Mouse (Mus musculus): ENCODE results near the gene Eomes. TPM values are rescaled to one million over a fixed set of nuclear protein-coding genes. Genes with fewer than 3 reads are reported as not detected.

Gene Eomes
- polyA plus RNA-seq (2015; fragmentation: Nextera tagmentation; extraction: Ambion mirVana) = 0.28 and 0.71 TPM in 2 replicates

DNA sequence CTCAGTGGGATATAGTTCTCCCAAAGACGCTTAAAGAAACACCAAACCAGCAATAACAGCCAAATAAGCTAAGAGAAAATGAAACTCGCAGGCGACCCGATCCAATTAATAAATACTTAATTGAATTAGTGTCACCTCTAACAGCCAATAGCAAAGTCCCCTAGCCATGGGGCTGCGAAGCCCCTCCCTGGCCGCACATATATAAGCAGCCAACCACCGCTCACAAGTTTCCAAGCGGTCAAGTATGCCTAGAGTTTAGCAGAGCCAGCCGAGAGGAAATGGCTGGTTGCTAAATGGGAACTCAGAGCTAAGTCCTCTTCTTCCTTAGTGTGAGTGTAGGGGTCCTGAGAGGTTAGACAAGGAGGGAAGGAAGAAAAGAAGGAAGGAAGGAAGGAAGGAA, at the start of gene Eomes:
Gene Eomes, plus strand, starts transcription at position 252 of the 400 bp plus-strand sequence.
- peaks cover 89% of the 10 kb centered on the region for H3K27me3 ChIP-seq
- ATAC-seq (ENCODE audit: low FRiP score, low read depth) = no peak
- H3K4me1 ChIP-seq = peaks cover 35% of the 10 kb centered on the region
- peak within 1 kb of the TSS; percentile 45; the same call in 1 of the 2 replicates for H3K9ac ChIP-seq
- WGBS = under 1% methylated on average over 9 of the region's 9 CpGs
- peak within 1 kb of the TSS; percentile 74 for H3K4me2 ChIP-seq (replicated peaks)
- H3K36me3 ChIP-seq = no peaks in the 10 kb centered on the region
- no peak within 1 kb of the TSS for H3K27ac ChIP-seq
- peak within 1 kb of the TSS; percentile 48 for H3K4me3 ChIP-seq
- no peaks in the 10 kb centered on the region for H3K9me3 ChIP-seq

GRCm38 (mm10) chr9:118444809-118445208, 33.2 kb upstream of the Eomes start:
- Histone ChIP-seq H3K4me1 (no peaks in the 10 kb centered on the region), H3K27ac (no peak overlapping the region), H3K9me3 (no peaks in the 10 kb centered on the region), H3K9ac (no peak overlapping the region), H3K27me3 (no peaks in the 10 kb centered on the region), H3K4me3 (no peak overlapping the region), H3K36me3 (no peaks in the 10 kb centered on the region), H3K4me2 (replicated peaks) (no peak overlapping the region)
- no peak for ATAC-seq (ENCODE audit: low FRiP score, low read depth)
- WGBS = 51% methylated on average over 9 of the region's 9 CpGs

DNA sequence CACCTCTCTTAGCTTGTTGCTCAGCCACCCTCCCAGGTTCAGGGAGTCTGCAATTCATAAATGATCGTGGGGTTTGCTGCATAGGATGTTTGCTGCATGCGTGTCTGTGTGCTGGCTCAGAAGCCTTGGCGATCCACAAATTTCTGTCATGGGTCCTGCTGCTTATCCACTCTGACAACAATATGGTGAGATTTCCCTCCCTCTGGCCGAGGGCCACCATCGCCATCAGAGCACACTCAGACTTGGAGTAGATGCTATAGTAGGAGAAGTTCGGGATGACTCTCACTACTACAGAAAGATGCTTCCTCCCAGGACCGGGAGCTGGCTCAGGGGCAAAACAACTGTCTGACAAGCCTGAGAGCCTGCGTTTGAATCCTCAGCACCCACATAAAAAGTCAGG, 28.7 kb upstream of the Eomes start:
- Histone ChIP-seq H3K4me2 (replicated peaks) (no peak overlapping the region), H3K9me3 (no peaks in the 10 kb centered on the region), H3K9ac (no peak overlapping the region), H3K4me3 (no peak overlapping the region), H3K36me3 (no peaks in the 10 kb centered on the region), H3K27me3 (peaks cover under 1% of the 10 kb centered on the region; the same call in 1 of the 2 replicates), H3K4me1 (no peaks in the 10 kb centered on the region), H3K27ac (no peak overlapping the region)
- ATAC-seq (ENCODE audit: low FRiP score, low read depth) = no peak
- 82% methylated on average over 8 of the region's 8 CpGs for WGBS

GRCm38 (mm10) chr9:118453427-118453826, 24.6 kb upstream of the Eomes start:
- Histone ChIP-seq H3K4me1 (no peaks in the 10 kb centered on the region), H3K4me2 (replicated peaks) (peak overlapping the region; percentile 37), H3K9ac (no peak overlapping the region), H3K27me3 (peaks cover 11% of the 10 kb centered on the region), H3K9me3 (no peaks in the 10 kb centered on the region), H3K4me3 (peak overlapping the region; percentile 14), H3K36me3 (no peaks in the 10 kb centered on the region), H3K27ac (no peak overlapping the region)
- 47% methylated on average over 9 of the region's 9 CpGs for WGBS
- ATAC-seq (ENCODE audit: low FRiP score, low read depth) = no peak

GRCm38 (mm10) chr9:118455188-118455845, 22.7 kb upstream of the Eomes start:
- no peaks in the 10 kb centered on the region for H3K36me3 ChIP-seq
- no peaks in the 10 kb centered on the region for H3K9me3 ChIP-seq
- H3K4me2 ChIP-seq (replicated peaks) = no peak overlapping the region
- peaks cover 11% of the 10 kb centered on the region for H3K27me3 ChIP-seq
- ATAC-seq (ENCODE audit: low FRiP score, low read depth) = no peak
- no peak overlapping the region for H3K4me3 ChIP-seq
- H3K4me1 ChIP-seq = no peaks in the 10 kb centered on the region
- 74% methylated on average over 9 of the region's 9 CpGs for WGBS
- no peak overlapping the region for H3K9ac ChIP-seq
- H3K27ac ChIP-seq = no peak overlapping the region

GRCm38 (mm10) chr9:118456405-118456804, 21.6 kb upstream of the Eomes start:
- no peaks in the 10 kb centered on the region for H3K4me1 ChIP-seq
- H3K4me3 ChIP-seq = no peak overlapping the region
- H3K9ac ChIP-seq = no peak overlapping the region
- H3K9me3 ChIP-seq = no peaks in the 10 kb centered on the region
- H3K27me3 ChIP-seq = peaks cover 11% of the 10 kb centered on the region
- ATAC-seq (ENCODE audit: low FRiP score, low read depth) = no peak
- H3K4me2 ChIP-seq (replicated peaks) = no peak overlapping the region
- 33% methylated on average over 5 of the region's 6 CpGs for WGBS
- no peak overlapping the region for H3K27ac ChIP-seq
- H3K36me3 ChIP-seq = no peaks in the 10 kb centered on the region

DNA sequence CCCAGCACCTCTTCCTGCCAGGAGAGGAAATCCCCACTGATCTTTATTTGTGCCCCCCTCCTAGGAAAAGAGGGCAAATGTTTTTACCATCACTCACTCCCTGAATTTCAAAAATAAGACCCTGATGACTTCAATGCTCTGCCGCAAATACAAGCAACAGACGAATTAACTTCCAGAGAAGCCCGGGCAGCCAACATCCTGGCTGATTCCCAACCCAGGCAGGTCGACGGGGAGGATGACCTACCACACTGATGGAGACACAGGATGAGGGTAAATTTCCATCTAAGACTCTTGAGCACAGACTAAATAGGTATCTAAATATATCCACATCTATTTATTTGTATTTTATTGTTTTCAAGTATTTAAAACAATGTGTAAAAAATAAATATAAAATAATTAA, 20.0 kb upstream of the Eomes start:
- H3K27ac ChIP-seq = no peak overlapping the region
- H3K4me2 ChIP-seq (replicated peaks) = no peak overlapping the region
- H3K27me3 ChIP-seq = peaks cover 11% of the 10 kb centered on the region
- ATAC-seq (ENCODE audit: low FRiP score, low read depth) = no peak
- H3K36me3 ChIP-seq = no peaks in the 10 kb centered on the region
- WGBS = 4% methylated on average over 5 of the region's 5 CpGs
- no peak overlapping the region for H3K9ac ChIP-seq
- H3K9me3 ChIP-seq = no peaks in the 10 kb centered on the region
- H3K4me3 ChIP-seq = no peak overlapping the region
- no peaks in the 10 kb centered on the region for H3K4me1 ChIP-seq

DNA sequence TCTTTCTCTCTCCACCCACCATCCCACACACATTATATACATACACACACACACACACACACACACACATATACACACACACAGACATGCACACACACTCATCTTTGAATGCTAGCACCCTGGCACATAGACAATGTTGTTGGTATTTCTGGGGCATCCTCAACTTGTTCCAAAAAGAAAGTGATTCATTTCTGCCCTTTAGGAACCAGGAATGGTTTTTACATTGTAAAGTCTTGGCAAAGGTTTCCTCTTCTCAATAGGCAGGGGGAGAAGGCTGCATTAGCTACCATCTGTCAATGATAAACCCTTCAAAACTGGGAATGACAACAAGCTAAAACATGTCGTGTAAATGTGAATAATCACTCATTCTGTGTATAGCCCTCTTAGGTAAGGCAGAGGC, 14.0 kb upstream of the Eomes start:
- ATAC-seq (ENCODE audit: low FRiP score, low read depth) = no peak
- WGBS = 77% methylated on average over 1 of the region's 1 CpGs
- no peak overlapping the region for H3K4me2 ChIP-seq (replicated peaks)
- no peak overlapping the region for H3K9ac ChIP-seq
- no peaks in the 10 kb centered on the region for H3K9me3 ChIP-seq
- H3K4me3 ChIP-seq = no peak overlapping the region
- no peak overlapping the region for H3K27ac ChIP-seq
- H3K36me3 ChIP-seq = no peaks in the 10 kb centered on the region
- H3K27me3 ChIP-seq = peaks cover 27% of the 10 kb centered on the region
- 0 out of 2 replicates have a peak, but pooled peaks cover 6% of the 10 kb centered on the region for H3K4me1 ChIP-seq

DNA sequence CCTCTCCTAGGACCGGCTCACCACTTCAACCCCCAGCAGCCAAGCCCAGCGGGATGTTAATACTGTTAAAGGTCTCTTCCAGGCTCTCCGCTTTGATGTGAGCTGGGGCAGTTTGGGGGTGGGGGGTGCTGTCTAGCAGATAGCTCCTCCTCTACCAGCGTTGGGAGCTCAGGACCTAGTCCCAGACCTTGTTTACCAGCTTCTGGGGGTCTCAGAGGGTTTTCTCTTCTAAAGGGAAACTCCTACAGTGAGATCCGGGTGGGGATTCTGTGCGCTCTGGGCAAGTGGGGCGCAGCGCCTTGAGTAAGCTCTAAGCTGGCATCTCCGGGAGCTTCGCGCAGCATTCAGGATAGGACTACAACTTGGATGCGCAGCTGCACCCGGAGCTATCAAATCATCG, 9.7 kb upstream of the Eomes start:
- H3K4me2 ChIP-seq (replicated peaks) = peak overlapping the region; percentile 37
- H3K27me3 ChIP-seq = peaks cover 67% of the 10 kb centered on the region
- no peaks in the 10 kb centered on the region for H3K36me3 ChIP-seq

DNA sequence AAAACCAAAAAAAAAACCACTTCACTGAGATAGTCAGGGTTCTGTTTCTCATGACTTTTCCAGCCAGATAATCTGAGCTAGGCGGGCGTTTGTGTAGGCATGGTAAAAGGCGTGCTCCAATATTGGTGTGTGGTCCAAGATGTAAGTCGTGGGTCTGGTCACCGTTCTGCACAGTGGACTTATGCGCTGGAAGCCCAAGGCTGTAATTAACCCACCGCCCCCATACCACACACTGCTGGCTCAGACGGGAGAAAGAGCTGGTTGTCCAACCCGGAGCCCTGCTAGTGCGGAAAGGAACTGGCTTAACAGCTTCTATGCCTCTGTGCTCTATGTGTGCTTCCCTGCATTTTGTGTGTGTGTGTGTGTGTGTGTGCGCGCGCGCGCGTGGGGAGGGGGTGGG, 8.7 kb upstream of the Eomes start:
- Histone ChIP-seq H3K27ac (no peak overlapping the region), H3K4me3 (no peak overlapping the region), H3K4me1 (peaks cover 13% of the 10 kb centered on the region; the same call in 1 of the 2 replicates), H3K27me3 (peaks cover 68% of the 10 kb centered on the region), H3K4me2 (replicated peaks) (peak overlapping the region; percentile 23), H3K9me3 (no peaks in the 10 kb centered on the region), H3K36me3 (no peaks in the 10 kb centered on the region), H3K9ac (no peak overlapping the region)
- 11% methylated on average over 16 of the region's 16 CpGs for WGBS
- no peak for ATAC-seq (ENCODE audit: low FRiP score, low read depth)

More for the DNA sequence above, 9.7 kb upstream of the Eomes start:
- Histone ChIP-seq H3K4me1 (peaks cover 13% of the 10 kb centered on the region; the same call in 1 of the 2 replicates), H3K4me3 (peak overlapping the region; percentile 16), H3K9me3 (no peaks in the 10 kb centered on the region), H3K9ac (no peak overlapping the region), H3K27ac (no peak overlapping the region)
- no peak for ATAC-seq (ENCODE audit: low FRiP score, low read depth)
- 3% methylated on average over 14 of the region's 14 CpGs for WGBS

DNA sequence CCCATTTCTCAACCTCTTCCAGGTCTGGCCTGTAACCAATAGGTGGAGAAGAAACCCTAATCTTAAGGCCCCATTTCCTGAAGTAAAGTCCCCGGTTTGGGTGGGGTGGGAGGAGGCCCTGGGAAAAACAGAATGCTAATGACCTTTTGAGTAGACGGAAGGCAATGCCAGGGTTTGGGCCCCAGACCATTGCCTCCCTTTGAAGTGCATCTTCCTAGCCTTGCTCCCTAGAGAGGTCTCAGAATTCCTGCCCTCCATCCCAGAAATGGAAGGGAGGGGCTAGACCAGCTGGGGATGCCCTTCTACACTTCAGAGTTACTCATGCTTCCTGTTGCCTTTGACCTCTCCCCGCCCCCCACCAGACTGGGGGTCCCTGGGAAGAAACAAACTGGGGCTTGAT, 6.7 kb upstream of the Eomes start:
- Histone ChIP-seq H3K4me1 (peaks cover 16% of the 10 kb centered on the region; the same call in 1 of the 2 replicates), H3K36me3 (no peaks in the 10 kb centered on the region), H3K9ac (no peak overlapping the region), H3K4me2 (replicated peaks) (no peak overlapping the region), H3K27ac (no peak overlapping the region), H3K27me3 (peaks cover 80% of the 10 kb centered on the region), H3K9me3 (no peaks in the 10 kb centered on the region), H3K4me3 (no peak overlapping the region)
- ATAC-seq (ENCODE audit: low FRiP score, low read depth) = no peak
- 7% methylated on average over 3 of the region's 3 CpGs for WGBS

- Histone ChIP-seq H3K27ac (no peak overlapping the region), H3K4me2 (replicated peaks) (peak overlapping the region; percentile 74), H3K9ac (no peak overlapping the region), H3K36me3 (no peaks in the 10 kb centered on the region), H3K4me1 (peaks cover 35% of the 10 kb centered on the region), H3K4me3 (peak overlapping the region; percentile 48), H3K9me3 (no peaks in the 10 kb centered on the region), H3K27me3 (peaks cover 87% of the 10 kb centered on the region)
- ATAC-seq (ENCODE audit: low FRiP score, low read depth) = no peak
- WGBS = 1% methylated on average over 22 of the region's 22 CpGs
Observed at GRCm38 (mm10) chr9:118476211-118476765, 1.7 kb upstream of the Eomes start.
